Mouse (Mus musculus) 3134 (cell line): ENCODE data around the gene Cyp2c65.
"Not testable (repeated sequence)": the region's sequence is repeated elsewhere in the genome, so short reads cannot be mapped to it uniquely, and the experiment has no call there.

Experiments
- DNase-seq: peaks from one replicate; pipeline ENCODE4 v3.0.0-alpha.2; 2011; ENCODE audit warnings: low spot score; ENCODE audit not compliant: insufficient read length; ENCODE audit errors: extremely low read depth

The Cyp2c65 gene

GRCm38 (mm10) chr19:39060719-39061118, at the start of gene Cyp2c65:
TSS of gene Cyp2c65 (plus strand) at chr19:39061015.
- DNase-seq, result no peak

- no peak for DNase-seq
Observed at GRCm38 (mm10) chr19:39057928-39058327, 2.9 kb upstream of the Cyp2c65 start.

- DNase-seq, result not testable (repeated sequence)
Observed at GRCm38 (mm10) chr19:39098779-39099178, 38.0 kb downstream of the Cyp2c65 start.

GRCm38 (mm10) chr19:39113644-39114043, 52.8 kb downstream of the Cyp2c65 start, which contains the start of gene Cyp2c66:
TSS of gene Cyp2c66 (plus strand) at chr19:39113898.
- DNase-seq, result no peak
